Mouse (Mus musculus) cortical plate, adult 2 months (tissue): ENCODE measurements around the gene Rnf103.

Source experiments
- CTCF ChIP-seq: fragments of 200-500 bp; IDR thresholded peaks from 2 replicates; pipeline ENCODE4 v1.5.1; 2011; ENCODE audit warnings: mild to moderate bottlenecking, control low read depth, low read length; ENCODE audit not compliant: insufficient read depth; ENCODE audit errors: extremely low read depth
- POLR2A ChIP-seq: fragments of 200-500 bp; IDR thresholded peaks from 2 replicates; pipeline ENCODE4 v1.6.1; 2011; ENCODE audit warnings: mild to moderate bottlenecking, low read length, control low read depth; ENCODE audit not compliant: insufficient read depth; ENCODE audit errors: extremely low read depth

DNA sequence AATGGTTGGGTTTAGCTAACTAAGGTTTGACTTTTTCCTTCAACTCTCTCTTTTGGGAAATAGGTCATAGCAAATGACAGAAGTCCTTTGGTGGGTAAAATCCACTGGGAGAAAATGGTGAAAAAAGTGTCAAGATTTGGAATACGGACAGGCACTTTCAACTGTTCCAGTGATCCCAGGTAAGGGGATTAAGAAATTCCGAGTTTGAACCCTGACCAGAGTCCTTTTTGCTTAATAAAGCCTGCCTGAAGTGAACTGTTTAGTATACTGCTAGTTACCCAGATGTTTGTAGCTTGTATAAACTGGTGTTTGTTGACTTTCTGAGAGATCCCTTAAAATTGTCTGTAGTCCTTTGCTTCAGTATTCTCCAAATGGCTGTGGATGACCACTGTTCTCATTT is 12.0 kb downstream of the Rnf103 start:
- TF ChIP-seq POLR2A (no peak), CTCF (no peak)
